Mouse (Mus musculus) forebrain, embryonic 13.5 days (tissue): Measurements from ENCODE around the gene Poc1b. TPM values are rescaled to one million over a fixed set of nuclear protein-coding genes. Genes with fewer than 3 reads are reported as not detected.
A peak's percentile ranks its signal among the peaks of the same experiment; 100 is the strongest.
"Not testable (repeated sequence)": the region's sequence is repeated elsewhere in the genome, so short reads cannot be mapped to it uniquely, and the experiment has no call there.

ENCODE experiments used
- ATAC-seq: fragments of 200-750 bp; cut with Nextera tagmentation; 2 replicates; pipeline ENCODE4 v1.8.0; 2017
- H3K27ac ChIP-seq: fragments of 300-500 bp; sonication (generic); 2 replicates; pipeline ENCODE4 v1.5.1; 2015; ENCODE audit warnings: inconsistent platforms, mild to moderate bottlenecking, moderate library complexity
- H3K27me3 ChIP-seq: fragments of 300-500 bp; sonication (generic); 2 replicates; pipeline ENCODE4 v1.6.1; 2015; ENCODE audit warnings: mild to moderate bottlenecking, inconsistent platforms
- H3K36me3 ChIP-seq: fragments of 300-500 bp; sonication (generic); 2 replicates; pipeline ENCODE4 v1.6.1; 2015; ENCODE audit warnings: mild to moderate bottlenecking, inconsistent platforms; ENCODE audit not compliant: poor library complexity, severe bottlenecking
- H3K4me1 ChIP-seq: fragments of 300-500 bp; sonication (generic); 2 replicates; pipeline ENCODE4 v1.6.1; 2015; ENCODE audit warnings: inconsistent platforms
- H3K4me2 ChIP-seq: fragments of 300-500 bp; sonication (generic); 2 replicates; pipeline ENCODE4 v1.6.1; 2015; ENCODE audit warnings: inconsistent platforms, mild to moderate bottlenecking, moderate library complexity
- H3K4me3 ChIP-seq: fragments of 300-500 bp; sonication (generic); 2 replicates; pipeline ENCODE4 v1.5.1; 2015; ENCODE audit warnings: mild to moderate bottlenecking, inconsistent platforms
- H3K9ac ChIP-seq: fragments of 300-500 bp; sonication (generic); 2 replicates; pipeline ENCODE4 v1.6.1; 2015; ENCODE audit warnings: mild to moderate bottlenecking, inconsistent platforms
- H3K9me3 ChIP-seq: fragments of 300-500 bp; sonication (generic); replicated peaks from 2 replicates; pipeline ENCODE4 v1.6.1; 2016; ENCODE audit warnings: inconsistent platforms
- WGBS: fragments of 180-500 bp; shearing (Covaris S2); methylation state at CpG from one replicate; pipeline ENCODE4 v1.1.7; 2015; 5-methylcytosine and 5-hydroxymethylcytosine counted together
- polyA plus RNA-seq: library from polyadenylated mRNA; unstranded; fragments of >200 nt; fragmentation: Nextera tagmentation; extraction: Ambion mirVana; gene quantifications from 2 replicates; pipeline ENCODE4 v1.2.1, GENCODE M21; 2015

Poc1b gene
- polyA plus RNA-seq, 1 experiment from 2014 or later = 16.0 TPM

- no peak for ATAC-seq
- no peak overlapping the region for H3K27ac ChIP-seq
- peak overlapping the region; percentile 27; the same call in 1 of the 2 replicates for H3K4me3 ChIP-seq
- peak overlapping the region; percentile 57 for H3K4me2 ChIP-seq
- H3K9ac ChIP-seq = peak overlapping the region; percentile 58; the same call in 1 of the 2 replicates
- peaks cover 2% of the 10 kb centered on the region; the same call in 1 of the 2 replicates for H3K36me3 ChIP-seq
- H3K4me1 ChIP-seq = peaks cover 36% of the 10 kb centered on the region
- no peaks in the 10 kb centered on the region for H3K27me3 ChIP-seq
- 46% methylated on average over 5 of the region's 5 CpGs for WGBS
- H3K9me3 ChIP-seq = no peaks in the 10 kb centered on the region
Measured at GRCm38 (mm10) chr10:99203163-99203562, 96.3 kb downstream of the Poc1b start.

- 2% methylated on average over 29 of the region's 29 CpGs for WGBS
- Histone ChIP-seq H3K27me3 (no peaks in the 10 kb centered on the region), H3K4me1 (peaks cover 36% of the 10 kb centered on the region), H3K9ac (peak overlapping the region; percentile 58), H3K4me3 (peak overlapping the region; percentile 27), H3K36me3 (no peaks in the 10 kb centered on the region), H3K9me3 (no peaks in the 10 kb centered on the region), H3K27ac (peak overlapping the region; percentile 14; the same call in 1 of the 2 replicates), H3K4me2 (peak overlapping the region; percentile 57)
- peak; percentile 44 for ATAC-seq
Measured at GRCm38 (mm10) chr10:99203577-99204487, 97.0 kb downstream of the Poc1b start.

- no peaks in the 10 kb centered on the region for H3K9me3 ChIP-seq
- no peak overlapping the region for H3K27ac ChIP-seq
- H3K9ac ChIP-seq = no peak overlapping the region
- 4% methylated on average over 11 of the region's 11 CpGs for WGBS
- peaks cover 36% of the 10 kb centered on the region for H3K4me1 ChIP-seq
- H3K4me2 ChIP-seq = peak overlapping the region; percentile 57
- ATAC-seq = peak; percentile 3; the same call in 1 of the 2 replicates
- H3K27me3 ChIP-seq = no peaks in the 10 kb centered on the region
- peak overlapping the region; percentile 27 for H3K4me3 ChIP-seq
- H3K36me3 ChIP-seq = no peaks in the 10 kb centered on the region
Measured at GRCm38 (mm10) chr10:99204553-99204952, 97.7 kb downstream of the Poc1b start.

GRCm38 (mm10) chr10:99207121-99207520 is 100.3 kb downstream of the Poc1b start:
- H3K27ac ChIP-seq = no peak overlapping the region
- H3K27me3 ChIP-seq = no peaks in the 10 kb centered on the region
- no peaks in the 10 kb centered on the region for H3K9me3 ChIP-seq
- H3K4me3 ChIP-seq = no peak overlapping the region
- 56% methylated on average over 2 of the region's 2 CpGs for WGBS
- no peak overlapping the region for H3K9ac ChIP-seq
- peaks cover 24% of the 10 kb centered on the region for H3K4me1 ChIP-seq
- H3K36me3 ChIP-seq = no peaks in the 10 kb centered on the region
- no peak; the same call in 1 of the 2 replicates for ATAC-seq
- no peak overlapping the region for H3K4me2 ChIP-seq

- Histone ChIP-seq H3K4me2 (no peak overlapping the region), H3K4me1 (peaks cover 7% of the 10 kb centered on the region), H3K4me3 (no peak overlapping the region), H3K27me3 (no peaks in the 10 kb centered on the region), H3K9me3 (no peaks in the 10 kb centered on the region), H3K36me3 (no peaks in the 10 kb centered on the region), H3K9ac (no peak overlapping the region), H3K27ac (no peak overlapping the region)
- no peak for ATAC-seq
- 85% methylated on average over 13 of the region's 13 CpGs for WGBS
Measured at GRCm38 (mm10) chr10:99209146-99209800, 102.4 kb downstream of the Poc1b start.

GRCm38 (mm10) chr10:99211021-99211420 is 104.2 kb downstream of the Poc1b start:
- no peaks in the 10 kb centered on the region for H3K27me3 ChIP-seq
- H3K9ac ChIP-seq = no peak overlapping the region
- WGBS = 92% methylated on average over 6 of the region's 6 CpGs
- ATAC-seq = no peak
- H3K4me1 ChIP-seq = no peaks in the 10 kb centered on the region
- no peak overlapping the region for H3K27ac ChIP-seq
- H3K36me3 ChIP-seq = no peaks in the 10 kb centered on the region
- no peak overlapping the region for H3K4me2 ChIP-seq
- no peaks in the 10 kb centered on the region for H3K9me3 ChIP-seq
- no peak overlapping the region for H3K4me3 ChIP-seq

GRCm38 (mm10) chr10:99211503-99212265 is 104.8 kb downstream of the Poc1b start:
- no peaks in the 10 kb centered on the region for H3K36me3 ChIP-seq
- ATAC-seq = no peak
- WGBS = 90% methylated on average over 9 of the region's 9 CpGs

GRCm38 (mm10) chr10:99214421-99215299 is 107.8 kb downstream of the Poc1b start:
- H3K27me3 ChIP-seq = no peaks in the 10 kb centered on the region
- no peaks in the 10 kb centered on the region for H3K4me1 ChIP-seq
- H3K4me3 ChIP-seq = no peak overlapping the region
- ATAC-seq = no peak
- H3K4me2 ChIP-seq = no peak overlapping the region
- WGBS = 91% methylated on average over 15 of the region's 15 CpGs
- no peak overlapping the region for H3K9ac ChIP-seq
- no peaks in the 10 kb centered on the region for H3K9me3 ChIP-seq
- no peak overlapping the region for H3K27ac ChIP-seq
- no peaks in the 10 kb centered on the region for H3K36me3 ChIP-seq

More at GRCm38 (mm10) chr10:99211503-99212265, 104.8 kb downstream of the Poc1b start:
- Histone ChIP-seq H3K27ac (no peak overlapping the region), H3K27me3 (no peaks in the 10 kb centered on the region), H3K9ac (no peak overlapping the region), H3K9me3 (no peaks in the 10 kb centered on the region), H3K4me2 (no peak overlapping the region), H3K4me3 (no peak overlapping the region), H3K4me1 (no peaks in the 10 kb centered on the region)

GRCm38 (mm10) chr10:99216570-99216969 is 109.7 kb downstream of the Poc1b start:
- 86% methylated on average over 15 of the region's 15 CpGs for WGBS
- not testable (repeated sequence) for H3K4me2 ChIP-seq, H3K36me3 ChIP-seq, H3K9ac ChIP-seq, H3K4me1 ChIP-seq, H3K27me3 ChIP-seq, H3K4me3 ChIP-seq, ATAC-seq, H3K9me3 ChIP-seq, H3K27ac ChIP-seq

- Histone ChIP-seq H3K4me3 (no peak overlapping the region), H3K9ac (no peak overlapping the region), H3K27ac (no peak overlapping the region), H3K4me1 (no peaks in the 10 kb centered on the region), H3K4me2 (no peak overlapping the region), H3K27me3 (no peaks in the 10 kb centered on the region), H3K9me3 (no peaks in the 10 kb centered on the region), H3K36me3 (no peaks in the 10 kb centered on the region)
- WGBS = 92% methylated on average over 8 of the region's 8 CpGs
- ATAC-seq = no peak
Measured at GRCm38 (mm10) chr10:99221540-99221939, 114.7 kb downstream of the Poc1b start.

- H3K27ac ChIP-seq = no peak overlapping the region
- ATAC-seq = no peak
- WGBS = 87% methylated on average over 5 of the region's 5 CpGs
Measured at GRCm38 (mm10) chr10:99222726-99223125, 115.9 kb downstream of the Poc1b start.

More at GRCm38 (mm10) chr10:99222726-99223125, 115.9 kb downstream of the Poc1b start:
- Histone ChIP-seq H3K4me3 (no peak overlapping the region), H3K4me1 (no peaks in the 10 kb centered on the region; the same call in 1 of the 2 replicates), H3K9me3 (no peaks in the 10 kb centered on the region), H3K9ac (no peak overlapping the region), H3K4me2 (no peak overlapping the region), H3K36me3 (no peaks in the 10 kb centered on the region), H3K27me3 (no peaks in the 10 kb centered on the region)
